9 mouse cellular contexts compared by ENCODE assay signal in the genomic region with DNA sequence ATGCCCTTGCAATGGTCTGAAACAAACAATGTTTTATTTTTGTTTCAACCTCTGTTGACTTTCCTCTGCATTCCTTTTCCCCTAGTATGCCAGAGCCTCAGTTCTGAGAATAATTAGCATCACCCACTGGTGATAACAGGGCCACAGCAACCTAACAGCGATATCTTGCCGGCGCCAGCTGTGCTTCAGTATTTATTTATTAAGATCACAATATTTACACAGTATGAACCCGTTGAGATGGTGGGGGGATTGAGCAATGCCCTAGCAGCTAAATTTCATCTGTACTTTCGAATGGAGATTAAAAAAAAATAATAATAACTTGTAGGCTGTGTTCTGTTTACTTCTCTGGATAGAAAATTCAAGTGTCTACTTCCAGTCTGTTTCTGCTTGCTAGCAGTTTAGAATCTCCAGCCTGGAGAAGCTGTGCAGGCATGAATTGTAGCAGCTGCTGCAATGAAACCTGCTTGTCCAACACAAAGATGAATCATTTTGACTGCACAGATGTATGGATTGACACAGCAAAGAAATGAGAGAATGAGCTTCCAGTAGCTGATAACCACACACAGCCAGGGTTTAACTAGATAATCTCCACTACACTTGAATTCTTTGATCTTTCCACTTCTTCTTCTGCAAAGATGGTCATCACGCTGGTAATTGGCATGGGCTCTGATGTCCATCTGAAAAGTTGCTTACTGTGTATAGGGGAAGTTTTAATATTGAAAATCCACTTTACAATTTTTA.
DNase-seq lines count a peak whose midpoint lies in the region; ATAC-seq and TF ChIP-seq lines count a peak whose summit lies in the region.
"Had no signal": no experiment of that assay in that cellular context is flagged by ENCODE, and none has a peak within 500 bp of the region (broad histone marks: within the 10 kb centered on the region; RNA-seq: fewer than 3 reads in every experiment).

No protein-coding gene starts in this region.

- H3K4me1 ChIP-seq in MEL (ENCODE audit: control insufficient read depth in 1 of 2, insufficient read depth in 2 of 2, low read length in 2 of 2) = peaks cover 0 to 4% of the 10 kb centered on the region in 2 experiments; a peak in 1 of 4 replicates
- peaks cover 0 to 8% of the 10 kb centered on the region in 2 experiments; a peak in 2 of 4 replicates for H3K4me1 ChIP-seq in heart, embryonic 14.5 days (ENCODE audit: control insufficient read depth in 2 of 2, insufficient read depth in 2 of 2, low read length in 2 of 2)
- no peaks in the 10 kb centered on the region for H3K4me1 ChIP-seq in lung, postnatal 0 days (ENCODE audit: insufficient read depth, low read depth, low read length)
- H3K4me1 ChIP-seq: limb, embryonic 12.5 days had no signal

- ATAC-seq in frontal cortex, adult (ENCODE audit: low TSS enrichment) = peak; percentile 79
- ATAC-seq in heart, embryonic 14.5 days (ENCODE audit: insufficient number of reproducible peaks, insufficient read depth, low FRiP score, low read depth) = no peak
- ATAC-seq in lung, postnatal 0 days = no peak

- peak; percentile 42 to 49; a peak in 3 of 4 replicates for TF ChIP-seq EP300 in MEL (IDR thresholded peaks at IDR 0.05; ENCODE audit: low read depth in 1 of 2, low read length in 2 of 2)
- TF ChIP-seq EP300 in lung, postnatal 0 days (IDR thresholded peaks at IDR 0.05) = no peak

- DNase-seq in frontal cortex, postnatal 10 days (ENCODE audit: low spot score in 2 of 2) = no peak
- DNase-seq in MEL (ENCODE audit: low read depth, low spot score) = peak; percentile 47
- DNase-seq in lung, postnatal 0 days (ENCODE audit: low spot score) = peak; percentile 37
- no peak for DNase-seq in Muller cell, postnatal 12 days (ENCODE audit: inconsistent ontology term)
- no peak for DNase-seq in right cerebral cortex, postnatal 4 days
- DNase-seq in gastrocnemius, postnatal 4 days (ENCODE audit: low spot score in 2 of 2) = no peak

- H3K4me3 ChIP-seq in MEL (ENCODE audit: control insufficient read depth in 1 of 2, insufficient read depth in 1 of 2, low read depth in 2 of 2, low read length in 2 of 2) = peak overlapping the region in 1 of 2 experiments; percentile 16; a peak in 1 of 4 replicates
- H3K4me3 ChIP-seq in heart, embryonic 14.5 days (ENCODE audit: control insufficient read depth in 1 of 2, insufficient read depth in 1 of 2, low read depth in 1 of 2, low read length in 2 of 2) = peak overlapping the region in 1 of 2 experiments; percentile 2; a peak in 1 of 4 replicates
- H3K4me3 ChIP-seq in lung, postnatal 0 days (ENCODE audit: low read depth, low read length) = no peak overlapping the region
- H3K4me3 ChIP-seq: limb, embryonic 12.5 days had no signal

- H3K9ac ChIP-seq in MEL (ENCODE audit: control insufficient read depth, low read depth, low read length, poor library complexity, severe bottlenecking) = no peak overlapping the region
- H3K9ac ChIP-seq in heart, embryonic 14.5 days (ENCODE audit: low read length) = 0 out of 2 replicates have a peak overlapping the region, but pooled peaks have one; percentile 3
- no peak overlapping the region for H3K9ac ChIP-seq in lung, postnatal 0 days (replicated peaks; ENCODE audit: low read depth)
- H3K9ac ChIP-seq: limb, embryonic 12.5 days had no signal

- peak overlapping the region; percentile 51 for H3K4me2 ChIP-seq in heart, embryonic 14.5 days (ENCODE audit: low read length)
- H3K4me2 ChIP-seq in lung, postnatal 0 days (replicated peaks; ENCODE audit: low read depth, low read length) = no peak overlapping the region
- H3K4me2 ChIP-seq: limb, embryonic 12.5 days had no signal

- TF ChIP-seq POLR2A in MEL (IDR thresholded peaks at IDR 0.05; ENCODE audit: control insufficient read depth in 1 of 2, insufficient read depth in 1 of 2, low read depth in 1 of 2, low read length in 2 of 2, poor library complexity in 1 of 2) = no peak

- no peaks in the 10 kb centered on the region for H3K79me2 ChIP-seq in MEL (ENCODE audit: control insufficient read depth, insufficient read depth, low read length, poor library complexity)

- 16% methylated on average over 6 of the region's 6 CpGs for WGBS in heart, embryonic 14.5 days
- WGBS in lung, postnatal 0 days = 9% methylated on average over 6 of the region's 6 CpGs

- no peak for TF ChIP-seq CTCF in MEL (IDR thresholded peaks at IDR 0.05 in 2 of 3, conservative IDR thresholded peaks at IDR 0.05 in 1 of 3; ENCODE audit: control insufficient read depth in 1 of 3, insufficient read depth in 1 of 3, low read depth in 2 of 3, low read length in 3 of 3, poor library complexity in 1 of 3, severe bottlenecking in 1 of 3)
- no peak for TF ChIP-seq CTCF in lung, postnatal 0 days (IDR thresholded peaks at IDR 0.05)

- peaks cover 0 to 24% of the 10 kb centered on the region in 2 experiments; a peak in 2 of 4 replicates for H3K36me3 ChIP-seq in MEL (ENCODE audit: control insufficient read depth in 1 of 2, insufficient read depth in 2 of 2, low read length in 2 of 2)
- H3K36me3 ChIP-seq in heart, embryonic 14.5 days (ENCODE audit: control insufficient read depth, insufficient read depth, low read length) = no peaks in the 10 kb centered on the region
- H3K36me3 ChIP-seq in lung, postnatal 0 days (ENCODE audit: insufficient read depth, low read length) = no peaks in the 10 kb centered on the region
- H3K36me3 ChIP-seq: limb, embryonic 12.5 days had no signal

- no peaks in the 10 kb centered on the region for H3K27me3 ChIP-seq in MEL (ENCODE audit: control insufficient read depth in 1 of 2, insufficient read depth in 2 of 2, low read length in 2 of 2)
- H3K27me3 ChIP-seq in heart, embryonic 14.5 days (ENCODE audit: control insufficient read depth, insufficient read depth, low read length) = no peaks in the 10 kb centered on the region
- no peaks in the 10 kb centered on the region for H3K27me3 ChIP-seq in lung, postnatal 0 days (replicated peaks; ENCODE audit: insufficient read depth, low read length)
- H3K27me3 ChIP-seq: limb, embryonic 12.5 days had no signal

- no peak for TF ChIP-seq RAD21 in MEL (IDR thresholded peaks at IDR 0.05; ENCODE audit: low read depth, low read length)

- no peak overlapping the region; the same call in 1 of the 2 replicates for H3K27ac ChIP-seq in MEL (ENCODE audit: control insufficient read depth, low read depth, low read length)
- H3K27ac ChIP-seq in heart, embryonic 14.5 days (replicated peaks in 1 of 2; ENCODE audit: control insufficient read depth in 1 of 2, insufficient read depth in 1 of 2, low read depth in 2 of 2, low read length in 2 of 2) = peak overlapping the region; percentile 34 to 39; a peak in 2 of 4 replicates
- H3K27ac ChIP-seq in lung, postnatal 0 days (ENCODE audit: low read length) = no peak overlapping the region
- H3K27ac ChIP-seq: limb, embryonic 12.5 days had no signal

- H3K9me3 ChIP-seq in MEL (replicated peaks; ENCODE audit: insufficient read depth, low read length) = no peaks in the 10 kb centered on the region
- H3K9me3 ChIP-seq in heart, embryonic 14.5 days (ENCODE audit: control insufficient read depth, low read length) = no peaks in the 10 kb centered on the region
- H3K9me3 ChIP-seq in lung, postnatal 0 days (ENCODE audit: low read length) = no peaks in the 10 kb centered on the region
- H3K9me3 ChIP-seq: limb, embryonic 12.5 days had no signal

TF ChIP-seq in MEL, 35 proteins besides CTCF, POLR2A, EP300 and RAD21:
- TF ChIP-seq ELF1 (IDR thresholded peaks at IDR 0.05; ENCODE audit: low read depth, low read length) (no peak), GATA1 (IDR thresholded peaks at IDR 0.05; ENCODE audit: low read depth, low read length) (peak; percentile 41), TAL1 (IDR thresholded peaks at IDR 0.05; ENCODE audit: low read length) (no peak), HCFC1 (IDR thresholded peaks at IDR 0.05; ENCODE audit: low read depth, low read length) (no peak), ZC3H11A (IDR thresholded peaks at IDR 0.05; ENCODE audit: low read depth, low read length) (0 out of 2 replicates have a peak, but pooled peaks have one; percentile 6), NELFE (IDR thresholded peaks at IDR 0.05; ENCODE audit: low read depth, low read length) (no peak), SIN3A (IDR thresholded peaks at IDR 0.05; ENCODE audit: low read length) (peak; percentile 43; the same call in 1 of the 2 replicates), TCF12 (IDR thresholded peaks at IDR 0.05; ENCODE audit: low read depth, low read length) (peak; percentile 35; the same call in 1 of the 2 replicates), ETS1 (IDR thresholded peaks at IDR 0.05; ENCODE audit: low read depth, low read length) (peak; percentile 48; the same call in 1 of the 2 replicates), NRF1 (IDR thresholded peaks at IDR 0.05; ENCODE audit: insufficient read depth, low read depth, low read length, poor library complexity, severe bottlenecking) (no peak)

Comparison
In these comparisons a context has a peak if more than half of its experiments do, and no peak if none do; other contexts are left out.
1. DNase-seq: peak in MEL (single experiment) and lung, postnatal 0 days (single experiment); none in frontal cortex, postnatal 10 days (0 of 2), Muller cell, postnatal 12 days (single experiment), right cerebral cortex, postnatal 4 days (single experiment) and gastrocnemius, postnatal 4 days (0 of 2).
2. H3K27ac ChIP-seq: peak in heart, embryonic 14.5 days (2 of 2); none in MEL (single experiment) and lung, postnatal 0 days (single experiment).